Mouse (Mus musculus) small intestine, adult 2 months (tissue): ENCODE data around the gene Mtmr6.

Experiments
- CTCF ChIP-seq: fragments of 200-500 bp; IDR thresholded peaks from 2 replicates; pipeline ENCODE4 v1.5.1; 2012; ENCODE audit warnings: low read depth, mild to moderate bottlenecking, control low read depth, inconsistent platforms, low read length, moderate library complexity, mixed read lengths; ENCODE audit not compliant: insufficient replicate concordance, insufficient read length; ENCODE audit errors: extremely low read depth
- POLR2A ChIP-seq: fragments of 200-500 bp; IDR thresholded peaks from 2 replicates; pipeline ENCODE4 v1.6.1; 2012; ENCODE audit warnings: low read depth, mild to moderate bottlenecking, control low read depth, inconsistent platforms, low read length, moderate library complexity

DNA sequence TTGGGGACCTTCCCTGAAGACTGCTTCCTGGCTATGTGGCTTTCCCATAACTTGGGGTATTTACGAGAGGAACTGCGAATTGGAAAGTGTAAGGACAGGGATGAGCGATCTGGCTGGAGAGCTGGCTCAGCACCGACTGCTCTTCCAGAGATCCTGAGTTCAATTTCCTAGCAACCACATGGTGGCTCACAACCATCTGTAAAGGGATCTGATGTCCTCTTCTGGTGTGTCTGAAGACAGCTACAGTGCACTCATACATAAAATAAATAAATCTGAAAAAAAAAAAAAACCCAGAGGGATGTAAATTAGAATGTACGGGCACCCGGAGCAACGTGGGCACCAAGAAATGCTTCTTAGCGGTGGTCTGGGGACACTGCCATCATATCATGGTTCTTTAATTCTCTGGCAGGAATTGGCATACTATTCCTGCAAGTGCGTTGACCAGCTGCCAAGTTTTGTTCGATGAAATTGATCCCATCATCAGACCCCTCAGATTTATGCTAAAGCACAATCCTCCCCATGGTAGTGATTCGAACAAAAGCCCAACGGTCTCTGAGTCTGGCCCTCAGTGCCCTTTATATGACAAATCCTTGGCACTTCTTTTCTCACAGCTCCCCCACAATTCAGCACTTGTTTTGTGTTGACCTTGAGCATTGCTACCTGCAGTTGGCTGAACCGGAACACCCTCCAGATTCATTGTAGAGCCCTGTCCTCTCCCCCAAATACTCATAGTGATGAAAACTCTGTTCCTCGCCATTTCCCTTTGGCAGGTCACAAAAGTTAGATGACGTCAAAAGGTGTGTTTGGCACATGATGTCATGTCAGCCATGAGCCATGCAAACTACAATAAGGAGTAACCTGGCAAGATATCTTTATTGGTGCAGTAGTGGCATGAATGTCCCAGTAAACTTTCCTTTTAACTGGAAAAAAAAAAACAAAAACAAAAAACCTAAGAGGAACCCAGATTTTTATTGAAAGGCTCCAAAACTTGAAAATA, 12.7 kb upstream of the Mtmr6 start:
- TF ChIP-seq POLR2A (no peak), CTCF (no peak)
